Mouse (Mus musculus) C2C12 (cell line): ENCODE data around the gene Cfdp1.

Experiments used
- CEBPB ChIP-seq: IDR thresholded peaks from one replicate; pipeline ENCODE4 v1.6.1; 2011; ENCODE audit warnings: low read depth, mild to moderate bottlenecking, control low read depth, moderate library complexity
- CTCF ChIP-seq: IDR thresholded peaks from one replicate; pipeline ENCODE4 v1.5.1; 2011; ENCODE audit not compliant: control insufficient read depth, insufficient read depth, insufficient read length
- FOSL1 ChIP-seq: IDR thresholded peaks from one replicate; pipeline ENCODE4 v1.8.0; 2011; ENCODE audit warnings: mild to moderate bottlenecking, low read length; ENCODE audit not compliant: poor library complexity, insufficient read depth, severe bottlenecking
- MAX ChIP-seq: IDR thresholded peaks from one replicate; pipeline ENCODE4 v1.6.1; 2011; ENCODE audit warnings: mild to moderate bottlenecking, control low read depth
- USF1 ChIP-seq: IDR thresholded peaks from one replicate; pipeline ENCODE4 v1.6.1; 2011; ENCODE audit warnings: low read depth, mild to moderate bottlenecking, control low read depth, moderate library complexity

- TF ChIP-seq CEBPB = no peak
- no peak for TF ChIP-seq CTCF
- no peak for TF ChIP-seq MAX
- TF ChIP-seq FOSL1 = no peak
- no peak for TF ChIP-seq USF1
Measured at GRCm38 (mm10) chr8:111818556-111818955, 35.5 kb downstream of the Cfdp1 start.
